In the genomic region with DNA sequence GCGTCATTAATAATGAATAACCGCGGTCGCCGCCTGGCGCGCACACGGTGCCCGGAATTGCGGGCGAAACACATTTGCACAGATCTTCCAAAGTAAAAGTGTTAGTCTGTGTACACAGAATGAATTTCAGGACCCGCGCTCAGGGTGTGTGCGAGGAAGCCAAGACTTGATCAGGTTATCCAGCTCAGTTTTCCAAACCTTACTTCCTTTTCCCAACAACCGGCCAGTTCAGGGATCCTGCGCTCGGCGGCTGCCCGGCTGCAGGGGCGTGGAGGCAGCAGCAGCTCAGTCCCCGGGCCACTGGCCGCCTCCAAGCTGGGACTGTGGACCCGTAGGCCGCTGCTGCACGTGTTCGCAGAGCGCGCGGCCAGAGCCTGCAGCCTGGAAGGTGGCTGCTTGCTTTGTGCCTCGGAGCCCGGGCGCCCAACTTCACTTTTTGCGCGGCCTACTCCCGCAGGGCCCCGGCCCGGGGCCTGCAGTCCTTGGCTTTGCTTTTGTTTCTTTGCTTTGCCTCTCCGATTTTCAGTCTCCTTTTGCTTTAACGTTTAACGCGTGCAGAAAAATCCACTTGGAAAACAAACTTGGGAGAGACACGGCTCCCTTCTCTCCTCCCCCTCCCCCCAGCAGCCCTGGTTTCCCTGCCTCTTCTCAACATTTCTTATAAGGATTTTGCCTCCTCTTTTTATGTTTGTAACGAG, we compare ENCODE assay signal across 8 mouse cellular contexts. TPM values are rescaled to one million over a fixed set of nuclear protein-coding genes. Genes with fewer than 3 reads are reported as not detected.
A peak's percentile ranks its signal among the peaks of the same experiment; 100 is the strongest.
DNase-seq lines count a peak whose midpoint lies in the region; ATAC-seq and TF ChIP-seq lines count a peak whose summit lies in the region.

No protein-coding gene starts in this region.

- TF ChIP-seq CTCF in cerebellum, adult 2 months (IDR thresholded peaks at IDR 0.05; ENCODE audit: borderline replicate concordance, insufficient read depth, low read depth, low read length): no peak
- TF ChIP-seq CTCF in heart, postnatal 0 days (IDR thresholded peaks at IDR 0.05; ENCODE audit: low read depth): no peak

- ATAC-seq in heart, postnatal 0 days (ENCODE audit: insufficient read depth, low read depth): 0 out of 2 replicates have a peak, but pooled peaks have one; percentile 7
- no peak for ATAC-seq in limb, embryonic 14.5 days (ENCODE audit: low FRiP score, low read depth)
- no peak for ATAC-seq in neural tube, embryonic 15.5 days (ENCODE audit: low FRiP score)

- H3K27me3 ChIP-seq in cerebellum, adult 2 months (ENCODE audit: control insufficient read depth, insufficient read depth, low read length): peaks cover 20% of the 10 kb centered on the region; the same call in 1 of the 2 replicates
- no peaks in the 10 kb centered on the region for H3K27me3 ChIP-seq in heart, postnatal 0 days (ENCODE audit: control insufficient read depth, insufficient read depth, low read length)
- no peaks in the 10 kb centered on the region for H3K27me3 ChIP-seq in limb, embryonic 14.5 days (ENCODE audit: control insufficient read depth, insufficient read depth, low read length)
- no peaks in the 10 kb centered on the region for H3K27me3 ChIP-seq in neural tube, embryonic 15.5 days (replicated peaks)

- peak overlapping the region; percentile 72 for H3K9ac ChIP-seq in heart, postnatal 0 days (replicated peaks; ENCODE audit: low read depth, low read length)
- peak overlapping the region; percentile 96 for H3K9ac ChIP-seq in limb, embryonic 14.5 days (ENCODE audit: low read depth, low read length, severe bottlenecking)
- H3K9ac ChIP-seq in neural tube, embryonic 15.5 days (replicated peaks): peak overlapping the region; percentile 87

- no peak overlapping the region for H3K27ac ChIP-seq in cerebellum, adult 2 months (ENCODE audit: insufficient read depth, low read length)
- peak overlapping the region; percentile 77 for H3K27ac ChIP-seq in heart, postnatal 0 days (ENCODE audit: low read depth)
- H3K27ac ChIP-seq in limb, embryonic 14.5 days (replicated peaks; ENCODE audit: low read depth, low read length): peak overlapping the region; percentile 97
- peak overlapping the region; percentile 96 for H3K27ac ChIP-seq in neural tube, embryonic 15.5 days (replicated peaks)

- 3% methylated on average over 43 of the region's 43 CpGs for WGBS in cerebellum, adult 2 months
- WGBS in heart, postnatal 0 days: under 1% methylated on average over 43 of the region's 43 CpGs
- under 1% methylated on average over 36 of the region's 43 CpGs for WGBS in limb, embryonic 14.5 days
- under 1% methylated on average over 43 of the region's 43 CpGs for WGBS in neural tube, embryonic 15.5 days

- no peaks in the 10 kb centered on the region; the same call in 1 of the 2 replicates for H3K4me1 ChIP-seq in cerebellum, adult 2 months (ENCODE audit: control insufficient read depth, insufficient read depth, low read length)
- H3K4me1 ChIP-seq in heart, postnatal 0 days (ENCODE audit: control insufficient read depth, insufficient read depth): peaks cover 18% of the 10 kb centered on the region; the same call in 1 of the 2 replicates
- H3K4me1 ChIP-seq in limb, embryonic 14.5 days (ENCODE audit: control insufficient read depth, insufficient read depth, low read length): peaks cover 19% of the 10 kb centered on the region; the same call in 1 of the 2 replicates
- peaks cover 38% of the 10 kb centered on the region for H3K4me1 ChIP-seq in neural tube, embryonic 15.5 days

- H3K9me3 ChIP-seq in heart, postnatal 0 days (replicated peaks; ENCODE audit: control insufficient read depth, low read length): no peaks in the 10 kb centered on the region
- no peaks in the 10 kb centered on the region for H3K9me3 ChIP-seq in limb, embryonic 14.5 days (ENCODE audit: control insufficient read depth, low read length)
- no peaks in the 10 kb centered on the region for H3K9me3 ChIP-seq in neural tube, embryonic 15.5 days (replicated peaks)

- H3K4me3 ChIP-seq in cerebellum, adult 2 months (replicated peaks; ENCODE audit: insufficient read depth, low read depth, low read length): peak overlapping the region; percentile 61
- peak overlapping the region; percentile 70 for H3K4me3 ChIP-seq in heart, postnatal 0 days (ENCODE audit: low read depth, low read length)
- H3K4me3 ChIP-seq in limb, embryonic 14.5 days (replicated peaks; ENCODE audit: low read length): peak overlapping the region; percentile 75
- H3K4me3 ChIP-seq in neural tube, embryonic 15.5 days (replicated peaks): peak overlapping the region; percentile 70

- peak overlapping the region; percentile 98 for H3K4me2 ChIP-seq in heart, postnatal 0 days (ENCODE audit: low read depth, low read length)
- peak overlapping the region; percentile 95 for H3K4me2 ChIP-seq in limb, embryonic 14.5 days (replicated peaks; ENCODE audit: low read depth, low read length, severe bottlenecking)
- H3K4me2 ChIP-seq in neural tube, embryonic 15.5 days: peak overlapping the region; percentile 97

- peaks cover 6% of the 10 kb centered on the region; the same call in 1 of the 2 replicates for H3K36me3 ChIP-seq in heart, postnatal 0 days (replicated peaks; ENCODE audit: control insufficient read depth, insufficient read depth, low read length)
- H3K36me3 ChIP-seq in limb, embryonic 14.5 days (ENCODE audit: control insufficient read depth, insufficient read depth, low read length): peaks cover 21% of the 10 kb centered on the region
- H3K36me3 ChIP-seq in neural tube, embryonic 15.5 days: peaks cover 6% of the 10 kb centered on the region; the same call in 1 of the 2 replicates

- DNase-seq in cerebellum, adult 2 months: peak; percentile 24
- no peak for DNase-seq in cerebellum, adult 9-11 months
- DNase-seq in A20 (ENCODE audit: low read depth, low spot score): peak; percentile 79
- DNase-seq in embryo, embryonic 11.5 days (ENCODE audit: low read depth, low spot score): peak; percentile 37
- peak; percentile 8 for DNase-seq in heart, postnatal 0 days (ENCODE audit: low spot score)
- DNase-seq in limb, embryonic 14.5 days (ENCODE audit: low spot score): no peak
- no peak for DNase-seq in frontal cortex, adult 2 months (ENCODE audit: extremely low spot score in 1 of 2, low spot score in 1 of 2)

- no peak for TF ChIP-seq EP300 in heart, postnatal 0 days (IDR thresholded peaks at IDR 0.05; ENCODE audit: low read depth)

- TF ChIP-seq POLR2A in cerebellum, adult 2 months (IDR thresholded peaks at IDR 0.05; ENCODE audit: borderline replicate concordance, insufficient read depth, low read length): no peak
- no peak for TF ChIP-seq POLR2A in limb, embryonic 14.5 days (IDR thresholded peaks at IDR 0.05; ENCODE audit: borderline replicate concordance, extremely low read depth, insufficient read depth, insufficient read length)

RNA-seq across cellular contexts. Expression of a gene that starts 4.0 kb away (rescaled TPM):
- polyA plus RNA-seq in cerebellum, adult 2 months (2012; rRNA removed): 9.5 and 10.4 TPM in 2 replicates
- total RNA-seq in heart, postnatal 0 days (2014; rRNA removed; ENCODE audit: low replicate concordance): 4.1 and 7.1 TPM in 2 replicates
- polyA plus RNA-seq in heart, postnatal 0 days (2015; fragmentation: Nextera tagmentation; extraction: Ambion mirVana): 7.4 and 8.2 TPM in 2 replicates
- 33.8 and 38.2 TPM in 2 replicates for polyA plus RNA-seq in limb, embryonic 14.5 days (2012; rRNA removed)
- 61.7 and 74.9 TPM in 2 replicates for polyA plus RNA-seq in limb, embryonic 14.5 days (2014; fragmentation: Nextera tagmentation; extraction: Ambion mirVana)
- 85.1 and 102 TPM in 2 replicates for polyA plus RNA-seq in neural tube, embryonic 15.5 days (2015; fragmentation: Nextera tagmentation; extraction: Ambion mirVana)
- 79.7 and 81.5 TPM in 2 replicates for polyA plus RNA-seq in frontal cortex, adult 2 months (2012; rRNA removed)

RNA-seq across cellular contexts. Expression of a gene that starts 7.0 kb away (rescaled TPM):
- polyA plus RNA-seq in cerebellum, adult 2 months (2012; rRNA removed): 0.21 TPM in 1 of 2 replicates, not detected in the other
- total RNA-seq in heart, postnatal 0 days (2014; rRNA removed; ENCODE audit: low replicate concordance): not detected in 2 replicates
- polyA plus RNA-seq in heart, postnatal 0 days (2015; fragmentation: Nextera tagmentation; extraction: Ambion mirVana): not detected in 2 replicates
- polyA plus RNA-seq in limb, embryonic 14.5 days (2012; rRNA removed): 0.19 TPM in 1 of 2 replicates, not detected in the other
- polyA plus RNA-seq in limb, embryonic 14.5 days (2014; fragmentation: Nextera tagmentation; extraction: Ambion mirVana): not detected in 2 replicates
- not detected in 2 replicates for polyA plus RNA-seq in neural tube, embryonic 15.5 days (2015; fragmentation: Nextera tagmentation; extraction: Ambion mirVana)
- 1.2 and 1.8 TPM in 2 replicates for polyA plus RNA-seq in frontal cortex, adult 2 months (2012; rRNA removed)

Comparison
In these comparisons a context has a peak if more than half of its experiments do, and no peak if none do; other contexts are left out.
1. DNase-seq: peak in cerebellum, adult 2 months (2 of 2), A20 (single experiment), embryo, embryonic 11.5 days (single experiment) and heart, postnatal 0 days (single experiment); none in cerebellum, adult 9-11 months (single experiment), limb, embryonic 14.5 days (single experiment) and frontal cortex, adult 2 months (0 of 2).
2. Peak in every context shown above with its lines, with median percentiles within 50 percentile points of each other: H3K4me3 ChIP-seq, H3K4me2 ChIP-seq and H3K9ac ChIP-seq.